Mouse (Mus musculus) retina, adult 2 months (tissue): ENCODE data around the gene Mpdu1.
"Not testable (repeated sequence)": the region's sequence is repeated elsewhere in the genome, so short reads cannot be mapped to it uniquely, and the experiment has no call there.

Experiments
- DNase-seq: peaks from one replicate; pipeline ENCODE4 v3.0.0-alpha.2; 2012; ENCODE audit warnings: low read depth, low spot score

The Mpdu1 gene

DNA sequence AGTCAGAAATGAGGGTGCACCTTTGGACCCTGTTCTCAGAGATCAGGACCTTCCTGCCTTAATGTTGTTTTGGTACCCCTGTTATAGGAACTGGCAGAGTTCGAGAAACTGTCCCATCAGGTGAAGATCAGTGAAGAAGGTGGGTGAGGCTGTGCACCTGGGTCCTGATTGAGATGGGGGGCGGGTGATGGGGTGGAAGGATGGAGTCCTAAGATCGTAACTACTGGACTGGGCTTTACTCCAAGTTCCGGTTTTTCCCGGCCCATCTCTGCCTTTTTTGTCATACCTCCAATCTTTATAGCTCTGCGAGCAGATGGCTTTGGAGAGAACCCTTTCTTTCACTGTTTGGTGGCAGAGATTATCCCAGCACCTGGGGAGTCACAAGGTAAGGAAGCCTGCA lies 40.0 kb downstream of the Mpdu1 start:
- DNase-seq, result no peak

GRCm38 (mm10) chr11:69621571-69622268 lies 40.7 kb downstream of the Mpdu1 start, which contains the start of gene Sat2:
Gene Sat2 (plus strand): TSS chr11:69622024.
- DNase-seq, result no peak

GRCm38 (mm10) chr11:69620394-69621081 lies 41.9 kb downstream of the Mpdu1 start:
- DNase-seq, result no peak

- DNase-seq, result no peak
Observed at GRCm38 (mm10) chr11:69617805-69618204, 44.6 kb downstream of the Mpdu1 start, which contains the start of gene Shbg. Gene Shbg (minus strand): TSS chr11:69617905.

DNA sequence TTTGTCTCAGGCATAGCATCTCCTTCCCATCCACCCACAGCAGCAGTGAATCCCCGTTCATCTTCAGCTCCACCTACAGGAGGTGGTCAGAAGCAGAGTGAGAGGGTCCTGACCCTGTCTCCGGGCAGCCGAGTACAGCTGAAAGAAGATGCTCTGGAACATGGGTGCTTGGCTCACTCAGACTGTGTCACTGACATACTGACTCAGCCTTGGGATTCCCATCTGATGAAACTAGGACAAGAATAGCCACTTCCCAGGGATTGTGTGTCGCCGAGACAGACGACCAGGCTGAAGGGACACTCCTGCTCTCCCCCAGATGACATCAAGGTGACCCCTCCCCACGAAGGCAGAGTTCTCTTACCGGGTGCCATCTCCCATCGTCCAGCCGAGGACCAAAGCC lies 45.7 kb downstream of the Mpdu1 start:
- DNase-seq, result no peak

DNA sequence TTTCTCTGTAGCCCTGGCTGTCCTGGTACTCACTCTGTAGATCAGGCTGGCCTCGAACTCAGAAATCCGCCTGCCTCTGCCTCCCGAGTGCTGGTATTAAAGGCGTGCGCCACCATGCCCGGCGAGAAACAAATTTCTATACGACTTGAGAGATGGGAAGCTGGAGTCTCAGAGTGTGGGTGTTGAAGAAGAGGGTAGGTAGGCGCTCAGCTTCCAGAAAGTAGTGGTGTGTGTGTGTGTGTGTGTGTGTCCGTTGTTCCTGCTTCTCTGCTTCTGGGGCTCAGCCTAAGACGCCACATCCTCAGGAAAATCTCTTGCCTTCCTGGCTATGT lies 48.2 kb downstream of the Mpdu1 start:
- DNase-seq, result not testable (repeated sequence)

DNA sequence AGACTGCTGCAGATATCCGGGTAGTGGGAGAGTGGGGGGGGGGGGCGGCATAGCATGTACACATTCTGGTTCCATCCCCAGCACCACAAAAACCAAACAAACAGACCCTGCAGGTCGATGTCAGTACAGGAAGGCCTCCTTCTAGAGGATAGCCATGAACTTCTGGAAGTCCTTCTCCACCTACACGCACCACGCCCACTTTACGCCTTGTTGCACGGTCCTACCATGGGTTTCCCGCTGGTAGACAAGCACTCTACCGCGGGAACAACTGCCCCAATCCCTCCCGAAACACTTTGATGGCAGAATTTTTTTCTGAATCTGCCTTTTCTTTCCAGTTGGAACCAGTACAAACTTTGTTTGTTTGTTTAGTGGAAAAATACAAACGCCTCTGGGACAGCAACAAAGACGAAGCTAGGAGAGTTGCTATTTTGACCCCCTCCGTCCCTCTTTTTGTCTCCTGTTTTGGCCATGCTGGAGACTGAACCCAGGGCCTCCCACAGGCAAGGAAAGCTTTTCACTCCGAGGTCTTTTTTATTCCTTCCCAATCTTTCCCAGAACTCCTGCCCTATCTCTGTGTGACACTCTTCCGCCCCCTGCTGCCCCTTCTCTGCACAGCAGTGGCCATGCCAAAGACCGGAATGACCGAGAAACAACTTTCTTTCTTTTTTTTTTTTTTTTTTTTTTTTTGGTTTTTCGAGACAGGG lies 48.7 kb downstream of the Mpdu1 start:
- DNase-seq, result no peak

- DNase-seq, result no peak
Observed at GRCm38 (mm10) chr11:69610899-69611298, 51.5 kb downstream of the Mpdu1 start.

DNA sequence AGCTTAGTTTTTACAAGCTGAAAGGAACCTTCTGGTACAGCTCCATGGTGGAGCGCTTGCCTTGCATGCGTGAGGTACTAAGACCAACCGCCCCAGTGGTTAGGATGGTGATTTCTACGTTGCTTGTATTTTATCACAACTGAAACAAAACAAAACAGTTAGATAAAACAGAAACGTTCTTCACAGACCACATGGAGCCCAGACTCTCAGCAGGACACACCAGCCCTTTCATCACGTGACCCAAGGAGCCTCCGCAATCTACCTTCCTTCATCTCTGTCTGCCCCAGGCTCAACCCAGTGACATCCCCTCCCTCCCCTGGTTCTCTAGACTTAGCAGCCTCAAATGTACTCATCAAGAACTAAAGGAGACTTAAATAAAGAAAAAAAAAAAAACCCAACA lies 53.0 kb downstream of the Mpdu1 start:
- no peak for DNase-seq

GRCm38 (mm10) chr11:69608525-69608924 lies 53.9 kb downstream of the Mpdu1 start:
- DNase-seq, result no peak

DNA sequence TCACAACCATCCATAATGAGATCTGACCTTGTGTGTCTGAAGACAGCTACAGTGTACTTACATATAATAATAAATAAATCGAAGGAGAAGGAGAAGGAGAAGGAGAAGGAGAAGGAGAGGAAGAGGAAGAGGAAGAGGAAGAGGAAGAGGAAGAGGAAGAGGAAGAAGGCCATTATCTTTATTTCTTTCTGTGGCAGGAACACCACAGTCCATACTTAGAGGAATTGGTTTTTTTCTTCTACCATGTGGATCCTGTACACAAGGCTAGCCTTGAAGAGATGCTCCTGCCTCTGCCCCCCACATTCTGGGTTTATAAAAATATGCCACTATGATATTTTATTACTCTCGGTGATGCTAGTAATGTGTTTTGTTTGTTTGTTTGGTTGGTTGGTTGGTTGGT lies 55.6 kb downstream of the Mpdu1 start:
- no peak for DNase-seq
